Mouse (Mus musculus) Patski (cell line): ENCODE results near the gene 1110008L16Rik. TPM values are rescaled to one million over a fixed set of nuclear protein-coding genes. Genes with fewer than 3 reads are reported as not detected.

Experiments
- ATAC-seq: fragments of 100-300 bp; one replicate; pipeline ENCODE4 v1.8.0; 2021
- CTCF ChIA-PET: fragments of 350-600 bp; sonication (Branson Sonifier 250); formaldehyde crosslinking; loops from one replicate; lab custom pipeline; 2022; ENCODE audit warnings: inconsistent platforms; lab: Charles Lee
- POLR2A ChIA-PET: fragments of 350-600 bp; sonication (Branson Sonifier 250); formaldehyde crosslinking; loops from one replicate; lab custom pipeline; 2022; ENCODE audit warnings: antibody characterized with exemption, inconsistent platforms; lab: Charles Lee
- DNase-seq: peaks from one replicate; pipeline ENCODE4 v3.0.0-alpha.2; 2011; ENCODE audit warnings: low read depth, low spot score
- H3K27me3 ChIP-seq: fragments of 371-371 bp; one replicate; pipeline ENCODE4 v1.5.1; 2021
- CTCF ChIP-seq: fragments of 100-300 bp; IDR thresholded peaks from one replicate; pipeline ENCODE4 v1.5.1; 2021
- in situ Hi-C: fragments of 300-500 bp; cut with MboI; formaldehyde crosslinking; loops from 3 replicates; pipeline ENCODE4 v1.11.1; 2018; ENCODE audit warnings: low pct_unique_long_range_greater_than_20kb, mixed read lengths
- polyA plus RNA-seq: library from polyadenylated mRNA; unstranded; gene quantifications from one replicate; pipeline ENCODE4 v1.2.3, GENCODE M21; 2021

The 1110008L16Rik gene
- polyA plus RNA-seq, 1 experiment from 2014 or later: 18.7 TPM

- DNase-seq (no peak), ATAC-seq (no peak)
- POLR2A ChIA-PET: no interaction called here
- in situ Hi-C loops: no loop called here
- H3K27me3 ChIP-seq: no peaks in the 10 kb centered on the region
- CTCF ChIA-PET: no interaction called here
- TF ChIP-seq CTCF: no peak
Observed at GRCm38 (mm10) chr12:55420220-55420619, 120.8 kb downstream of the 1110008L16Rik start.

GRCm38 (mm10) chr12:55422057-55422456 lies 122.7 kb downstream of the 1110008L16Rik start:
- DNase-seq (no peak), ATAC-seq (no peak)
- in situ Hi-C loops: no loop called here
- ChIA-PET POLR2A (no interaction called here), CTCF (interaction anchor here (1.4 kb wide), 1 partner anchor 11 kb away, joined by 3 read pairs; no protein-coding TSS in a partner anchor)
- no peaks in the 10 kb centered on the region for H3K27me3 ChIP-seq
- no peak for TF ChIP-seq CTCF

GRCm38 (mm10) chr12:55426300-55426699 lies 126.9 kb downstream of the 1110008L16Rik start:
- TF ChIP-seq CTCF: no peak
- ChIA-PET POLR2A (no interaction called here), CTCF (no interaction called here)
- H3K27me3 ChIP-seq: no peaks in the 10 kb centered on the region
- DNase-seq (no peak), ATAC-seq (no peak)
- in situ Hi-C loops: no loop called here

GRCm38 (mm10) chr12:55429201-55429600 lies 129.8 kb downstream of the 1110008L16Rik start:
- no peaks in the 10 kb centered on the region for H3K27me3 ChIP-seq
- ChIA-PET CTCF (no interaction called here), POLR2A (no interaction called here)
- in situ Hi-C loops: no loop called here
- TF ChIP-seq CTCF: no peak
- no peak for ATAC-seq
- no peak for DNase-seq

DNA sequence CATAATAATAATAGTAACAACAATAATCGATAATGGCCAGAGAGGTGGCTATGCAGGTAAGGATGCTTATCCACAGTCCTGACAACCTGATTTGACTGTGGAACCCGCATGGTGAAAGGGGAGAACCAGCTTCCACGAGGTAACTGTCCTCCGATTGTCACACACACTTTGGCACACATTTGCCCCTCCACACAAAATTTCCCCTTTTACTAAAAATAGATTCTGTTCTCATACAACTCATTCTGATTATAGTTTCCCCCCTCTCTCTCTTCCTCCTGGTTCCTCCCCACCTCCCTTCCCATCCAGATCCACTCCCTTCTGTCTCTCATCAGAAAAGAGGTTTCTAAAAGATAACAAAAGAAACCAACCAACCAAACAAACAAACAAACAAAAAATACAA lies 130.6 kb downstream of the 1110008L16Rik start:
- ATAC-seq: no peak
- POLR2A ChIA-PET: no interaction called here
- DNase-seq: no peak
- in situ Hi-C loops: no loop called here
- no peak for TF ChIP-seq CTCF
- CTCF ChIA-PET: no interaction called here
- H3K27me3 ChIP-seq: no peaks in the 10 kb centered on the region

Other genes starting within 250 kb of the 1110008L16Rik start
- 14.3 TPM for gene 2700097O09Rik, start 219.5 kb upstream of the 1110008L16Rik start, polyA plus RNA-seq
- gene Srp54a, start 219.3 kb upstream of the 1110008L16Rik start, polyA plus RNA-seq: 93.6 TPM
- gene Fam177a, start 175.1 kb upstream of the 1110008L16Rik start, polyA plus RNA-seq: 12.3 TPM
- gene Srp54b, start 144.5 kb upstream of the 1110008L16Rik start, polyA plus RNA-seq: 37.6 TPM
- not detected for gene 1700047I17Rik2, start 100.0 kb upstream of the 1110008L16Rik start, polyA plus RNA-seq
- 45.6 TPM for gene Srp54c, start 69.4 kb upstream of the 1110008L16Rik start, polyA plus RNA-seq
- gene Ppp2r3c, start 3.4 kb downstream of the 1110008L16Rik start, polyA plus RNA-seq: 20.4 TPM
- 212 TPM for gene Psma6, start 84.6 kb downstream of the 1110008L16Rik start, polyA plus RNA-seq
- 47.7 TPM for gene Nfkbia, start 193.1 kb downstream of the 1110008L16Rik start, polyA plus RNA-seq